Mouse (Mus musculus): Measurements from ENCODE around the gene P2ry12.

P2ry12 gene

DNA sequence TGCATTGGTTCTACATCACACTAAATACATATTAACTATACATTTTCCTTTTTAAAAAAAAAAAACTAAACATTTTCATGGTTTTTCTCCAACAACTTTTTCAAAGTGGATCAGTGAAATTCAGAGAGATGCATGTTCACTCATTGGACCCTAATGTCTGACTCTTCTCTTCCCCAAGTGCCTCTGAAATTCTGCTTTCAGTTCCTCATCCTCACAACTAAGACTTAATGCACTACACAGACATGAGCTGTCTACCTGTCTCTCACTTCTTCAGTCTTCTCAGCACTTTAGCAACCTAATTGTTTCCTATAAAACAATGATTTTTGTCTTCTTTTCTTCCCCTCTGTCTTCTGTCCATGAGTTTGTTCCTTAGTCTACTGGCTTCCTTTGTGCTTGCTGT, 37.3 kb downstream of the P2ry12 start:
- Histone ChIP-seq H3K9me3 (ENCODE audit: low read length) (peaks cover 14% of the 10 kb centered on the region), H3K36me3 (ENCODE audit: insufficient read depth, low read length) (no peaks in the 10 kb centered on the region), H3K4me3 (replicated peaks; ENCODE audit: low read length) (no peak overlapping the region), H3K4me1 (replicated peaks; ENCODE audit: low read depth, low read length) (no peaks in the 10 kb centered on the region), H3K27me3 (ENCODE audit: insufficient read depth, low read length) (no peaks in the 10 kb centered on the region)
- no peak for TF ChIP-seq NANOG (IDR thresholded peaks at IDR 0.05; ENCODE audit: borderline replicate concordance, low read length)
- TF ChIP-seq CTCF (conservative IDR thresholded peaks at IDR 0.05; ENCODE audit: low read length) = no peak
- no peak for TF ChIP-seq POU5F1 (IDR thresholded peaks at IDR 0.05; ENCODE audit: borderline replicate concordance, low read length)

- no peaks in the 10 kb centered on the region for H3K36me3 ChIP-seq (ENCODE audit: insufficient read depth, low read length)
- H3K27me3 ChIP-seq (ENCODE audit: insufficient read depth, low read length) = no peaks in the 10 kb centered on the region
- no peaks in the 10 kb centered on the region for H3K4me1 ChIP-seq (replicated peaks; ENCODE audit: low read depth, low read length)
- TF ChIP-seq POU5F1 (IDR thresholded peaks at IDR 0.05; ENCODE audit: borderline replicate concordance, low read length) (no peak), NANOG (IDR thresholded peaks at IDR 0.05; ENCODE audit: borderline replicate concordance, low read length) (no peak), CTCF (conservative IDR thresholded peaks at IDR 0.05; ENCODE audit: low read length) (no peak)
- H3K4me3 ChIP-seq (replicated peaks; ENCODE audit: low read length) = no peak overlapping the region
- peaks cover 14% of the 10 kb centered on the region for H3K9me3 ChIP-seq (ENCODE audit: low read length)
Measured at GRCm38 (mm10) chr3:59222303-59222702, 40.4 kb downstream of the P2ry12 start.

DNA sequence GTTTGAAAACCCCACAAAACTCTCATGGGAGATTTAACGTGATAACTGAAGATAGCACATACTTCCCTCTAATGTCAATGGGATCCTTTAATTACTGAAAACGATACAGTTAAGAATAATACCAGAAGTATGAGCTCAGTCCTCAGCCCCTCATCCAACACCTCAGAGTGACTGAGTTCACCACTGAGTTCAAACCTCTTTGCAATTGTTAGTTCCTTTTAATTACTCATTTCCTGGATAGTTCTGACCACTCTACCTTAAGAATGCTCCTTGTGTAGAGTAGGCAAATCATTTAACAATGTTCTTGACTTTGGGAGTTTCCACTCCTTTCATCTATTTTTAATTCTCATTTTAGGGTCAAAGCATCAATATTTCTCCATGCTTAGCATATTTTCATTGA, 43.3 kb downstream of the P2ry12 start:
- Histone ChIP-seq H3K36me3 (ENCODE audit: insufficient read depth, low read length) (no peaks in the 10 kb centered on the region), H3K9me3 (ENCODE audit: low read length) (no peaks in the 10 kb centered on the region), H3K4me3 (replicated peaks; ENCODE audit: low read length) (no peak overlapping the region), H3K4me1 (replicated peaks; ENCODE audit: low read depth, low read length) (no peaks in the 10 kb centered on the region), H3K27me3 (ENCODE audit: insufficient read depth, low read length) (no peaks in the 10 kb centered on the region)
- TF ChIP-seq NANOG (IDR thresholded peaks at IDR 0.05; ENCODE audit: borderline replicate concordance, low read length) (no peak), CTCF (conservative IDR thresholded peaks at IDR 0.05; ENCODE audit: low read length) (no peak), POU5F1 (IDR thresholded peaks at IDR 0.05; ENCODE audit: borderline replicate concordance, low read length) (no peak)

GRCm38 (mm10) chr3:59217211-59217610, 45.5 kb downstream of the P2ry12 start:
- no peak for TF ChIP-seq POU5F1 (IDR thresholded peaks at IDR 0.05; ENCODE audit: borderline replicate concordance, low read length)
- TF ChIP-seq NANOG (IDR thresholded peaks at IDR 0.05; ENCODE audit: borderline replicate concordance, low read length) = no peak
- TF ChIP-seq CTCF (conservative IDR thresholded peaks at IDR 0.05; ENCODE audit: low read length) = no peak
- H3K4me3 ChIP-seq (replicated peaks; ENCODE audit: low read length) = no peak overlapping the region
- H3K27me3 ChIP-seq (ENCODE audit: insufficient read depth, low read length) = no peaks in the 10 kb centered on the region
- H3K36me3 ChIP-seq (ENCODE audit: insufficient read depth, low read length) = no peaks in the 10 kb centered on the region
- H3K4me1 ChIP-seq (replicated peaks; ENCODE audit: low read depth, low read length) = no peaks in the 10 kb centered on the region
- no peaks in the 10 kb centered on the region for H3K9me3 ChIP-seq (ENCODE audit: low read length)

DNA sequence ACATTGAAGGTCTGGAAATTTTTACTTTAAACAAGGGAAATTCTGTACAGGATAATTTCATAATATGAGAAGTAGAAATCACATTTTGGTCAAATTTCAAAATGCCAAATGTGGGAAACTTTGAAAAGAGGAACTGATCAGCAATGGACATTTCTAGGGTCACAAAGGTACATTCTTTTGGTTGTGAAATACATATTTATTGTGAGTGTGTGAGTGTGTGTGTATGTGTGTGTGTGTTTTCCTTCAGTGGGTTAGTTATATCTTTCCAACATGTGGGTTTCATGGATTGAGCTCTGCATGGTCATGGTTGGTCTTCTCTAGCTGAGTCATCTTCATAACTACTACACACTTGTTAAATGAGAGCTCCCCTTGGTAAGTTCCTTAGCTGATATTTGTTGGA, 50.3 kb downstream of the P2ry12 start:
- Histone ChIP-seq H3K4me1 (replicated peaks; ENCODE audit: low read depth, low read length) (peaks cover 4% of the 10 kb centered on the region; the same call in 1 of the 2 replicates), H3K27me3 (ENCODE audit: insufficient read depth, low read length) (no peaks in the 10 kb centered on the region), H3K36me3 (ENCODE audit: insufficient read depth, low read length) (no peaks in the 10 kb centered on the region), H3K9me3 (ENCODE audit: low read length) (no peaks in the 10 kb centered on the region), H3K4me3 (replicated peaks; ENCODE audit: low read length) (no peak overlapping the region)
- no peak for TF ChIP-seq POU5F1 (IDR thresholded peaks at IDR 0.05; ENCODE audit: borderline replicate concordance, low read length)
- no peak for TF ChIP-seq CTCF (conservative IDR thresholded peaks at IDR 0.05; ENCODE audit: low read length)
- TF ChIP-seq NANOG (IDR thresholded peaks at IDR 0.05; ENCODE audit: borderline replicate concordance, low read length) = no peak

- H3K36me3 ChIP-seq (ENCODE audit: insufficient read depth, low read length) = no peaks in the 10 kb centered on the region
- TF ChIP-seq CTCF (conservative IDR thresholded peaks at IDR 0.05; ENCODE audit: low read length) (no peak), NANOG (IDR thresholded peaks at IDR 0.05; ENCODE audit: borderline replicate concordance, low read length) (no peak), POU5F1 (IDR thresholded peaks at IDR 0.05; ENCODE audit: borderline replicate concordance, low read length) (no peak)
Measured at GRCm38 (mm10) chr3:59211784-59212183, 50.9 kb downstream of the P2ry12 start.

DNA sequence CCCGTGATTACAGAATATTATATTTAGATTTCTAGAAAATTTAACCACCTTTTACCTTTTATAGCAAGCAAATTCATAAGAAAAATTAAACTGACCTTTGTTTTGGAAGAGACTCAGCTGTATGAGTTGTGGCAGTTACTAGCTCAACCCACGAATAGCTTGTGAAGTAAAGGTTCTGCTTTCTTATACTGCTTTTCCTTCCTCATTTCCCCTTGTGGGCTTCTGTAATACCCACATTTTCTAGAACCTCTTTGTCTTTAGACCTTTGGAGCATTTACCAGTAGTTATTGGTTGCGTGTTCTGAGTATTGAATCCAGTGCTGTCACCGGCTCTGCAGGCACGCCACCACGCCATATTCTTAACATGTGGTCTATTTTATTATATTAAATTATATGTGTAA, 51.9 kb downstream of the P2ry12 start, which contains the start of gene P2ry13:
TSS of gene P2ry13 (minus strand) at position 156 of the 400 bp plus-strand sequence.
- Histone ChIP-seq H3K4me1 (replicated peaks; ENCODE audit: low read depth, low read length) (peaks cover 4% of the 10 kb centered on the region; the same call in 1 of the 2 replicates), H3K36me3 (ENCODE audit: insufficient read depth, low read length) (no peaks in the 10 kb centered on the region), H3K9me3 (ENCODE audit: low read length) (no peaks in the 10 kb centered on the region), H3K27me3 (ENCODE audit: insufficient read depth, low read length) (no peaks in the 10 kb centered on the region), H3K4me3 (replicated peaks; ENCODE audit: low read length) (no peak within 1 kb of the TSS)
- TF ChIP-seq POU5F1 (IDR thresholded peaks at IDR 0.05; ENCODE audit: borderline replicate concordance, low read length) (no peak), CTCF (conservative IDR thresholded peaks at IDR 0.05; ENCODE audit: low read length) (no peak), NANOG (IDR thresholded peaks at IDR 0.05; ENCODE audit: borderline replicate concordance, low read length) (no peak)

More at GRCm38 (mm10) chr3:59211784-59212183, 50.9 kb downstream of the P2ry12 start:
- Histone ChIP-seq H3K4me1 (replicated peaks; ENCODE audit: low read depth, low read length) (peaks cover 4% of the 10 kb centered on the region; the same call in 1 of the 2 replicates), H3K27me3 (ENCODE audit: insufficient read depth, low read length) (no peaks in the 10 kb centered on the region), H3K9me3 (ENCODE audit: low read length) (no peaks in the 10 kb centered on the region), H3K4me3 (replicated peaks; ENCODE audit: low read length) (no peak overlapping the region)

DNA sequence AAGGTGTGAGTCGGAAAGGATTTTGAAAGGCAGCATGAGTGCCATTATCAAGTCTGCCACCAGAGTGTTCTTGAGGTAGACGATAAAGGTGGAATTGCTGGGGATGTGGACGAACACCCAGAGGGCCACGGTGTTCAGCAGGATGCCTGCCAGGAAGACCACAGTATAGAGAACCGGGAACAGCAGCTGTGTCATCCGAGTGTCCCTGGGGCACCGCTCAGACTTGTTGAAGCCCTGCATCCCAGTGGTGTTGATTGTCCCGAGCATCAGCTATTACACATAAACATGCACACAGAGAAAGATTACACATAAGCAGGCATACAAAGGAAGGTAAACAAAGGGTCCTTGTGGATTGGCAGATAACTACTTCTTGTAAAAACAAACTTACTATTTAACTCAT, 52.6 kb downstream of the P2ry12 start:
- no peaks in the 10 kb centered on the region for H3K9me3 ChIP-seq (ENCODE audit: low read length)
- TF ChIP-seq POU5F1 (IDR thresholded peaks at IDR 0.05; ENCODE audit: borderline replicate concordance, low read length) = no peak
- no peak for TF ChIP-seq CTCF (conservative IDR thresholded peaks at IDR 0.05; ENCODE audit: low read length)
- TF ChIP-seq NANOG (IDR thresholded peaks at IDR 0.05; ENCODE audit: borderline replicate concordance, low read length) = no peak
- H3K4me1 ChIP-seq (replicated peaks; ENCODE audit: low read depth, low read length) = peaks cover 4% of the 10 kb centered on the region; the same call in 1 of the 2 replicates
- H3K27me3 ChIP-seq (ENCODE audit: insufficient read depth, low read length) = no peaks in the 10 kb centered on the region
- no peak overlapping the region for H3K4me3 ChIP-seq (replicated peaks; ENCODE audit: low read length)
- H3K36me3 ChIP-seq (ENCODE audit: insufficient read depth, low read length) = no peaks in the 10 kb centered on the region

Measured in E14TG2a.4 (cell line).